Mouse (Mus musculus): ENCODE measurements around the gene Dgkb. TPM values are rescaled to one million over a fixed set of nuclear protein-coding genes. Genes with fewer than 3 reads are reported as not detected.

The Dgkb gene
- total RNA-seq, 1 experiment from 2014 or later: not detected

DNA sequence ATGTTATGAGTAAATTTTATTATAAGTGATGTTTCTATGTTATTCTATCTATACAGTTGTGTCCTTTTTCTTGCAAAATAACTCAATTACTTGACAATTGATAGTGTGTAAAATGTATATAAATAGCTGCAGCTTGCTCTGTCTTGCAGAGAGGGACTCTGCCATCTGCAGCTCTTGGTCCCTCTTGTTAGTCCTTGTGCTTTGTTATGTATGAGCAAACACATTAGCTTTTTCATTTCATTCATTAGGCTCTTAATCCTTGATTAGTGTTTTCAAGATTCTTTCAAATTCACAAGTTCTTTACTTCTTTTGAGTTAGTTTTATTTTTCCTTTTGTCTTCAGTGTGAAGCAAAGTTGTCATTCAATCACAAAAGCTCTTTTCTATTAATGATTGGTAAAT lies 511.3 kb downstream of the Dgkb start:
- no peak for ATAC-seq (ENCODE audit: extremely low read depth, insufficient number of reproducible peaks, low FRiP score, poor library complexity, severe bottlenecking)

DNA sequence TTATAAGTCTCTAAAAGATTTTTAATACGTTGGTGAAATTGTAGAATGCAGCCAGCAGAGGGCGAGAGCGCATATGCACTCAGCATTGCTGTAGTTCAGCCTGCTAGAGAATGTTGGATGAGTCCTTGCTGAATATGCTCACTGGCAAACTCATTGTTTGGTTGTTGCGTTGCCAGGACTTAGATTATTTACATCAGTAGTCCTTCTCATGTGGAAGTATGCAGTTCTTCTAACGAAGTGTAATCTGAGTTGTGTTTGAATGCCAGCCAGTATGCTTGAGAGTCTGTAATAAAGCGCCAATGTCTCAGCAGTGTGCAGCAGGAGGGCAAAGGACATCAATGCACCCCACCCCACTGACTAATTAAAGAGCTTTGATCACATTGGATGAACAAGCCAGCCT lies 525.1 kb downstream of the Dgkb start:
- no peak for ATAC-seq (ENCODE audit: extremely low read depth, insufficient number of reproducible peaks, low FRiP score, poor library complexity, severe bottlenecking)

DNA sequence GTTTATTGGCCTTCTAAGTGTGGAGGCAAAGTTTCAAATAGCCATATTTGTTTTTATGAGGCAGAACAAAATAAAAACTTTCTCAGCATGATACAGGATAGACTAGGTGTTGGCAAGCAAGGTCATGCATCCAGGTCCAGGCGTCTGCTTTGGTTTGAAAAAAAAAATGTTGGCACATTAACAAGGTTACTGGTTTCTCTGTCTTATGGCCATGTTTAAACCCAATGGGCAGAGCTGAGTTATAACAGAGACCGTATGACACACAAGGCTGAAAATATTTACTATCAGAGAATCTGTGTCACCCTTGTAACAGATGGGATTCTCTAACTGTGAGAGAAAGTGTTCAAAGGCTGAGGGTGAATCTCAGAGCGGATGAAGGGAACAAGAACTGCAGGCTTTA lies 535.0 kb downstream of the Dgkb start:
- no peak for ATAC-seq (ENCODE audit: extremely low read depth, insufficient number of reproducible peaks, low FRiP score, poor library complexity, severe bottlenecking)

DNA sequence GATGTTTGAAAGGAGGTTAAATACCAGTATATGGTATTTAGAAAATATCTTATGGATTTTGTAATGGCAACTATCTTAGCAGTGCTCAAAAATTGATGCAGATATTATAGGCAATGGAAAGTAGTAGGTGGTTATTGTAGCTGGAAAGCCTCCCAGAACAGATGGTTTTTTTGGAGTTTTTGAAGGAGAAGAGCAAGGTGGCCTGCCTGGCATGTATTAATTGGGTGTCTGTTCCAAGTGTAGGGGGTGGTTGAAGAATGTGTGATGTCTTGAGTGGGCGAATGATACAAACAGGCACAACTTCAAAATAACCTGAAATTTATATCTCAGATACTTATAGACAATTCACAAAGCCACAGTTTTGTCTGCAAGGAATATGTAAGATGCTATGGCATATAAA lies 538.9 kb downstream of the Dgkb start:
- no peak for ATAC-seq (ENCODE audit: extremely low read depth, insufficient number of reproducible peaks, low FRiP score, poor library complexity, severe bottlenecking)

DNA sequence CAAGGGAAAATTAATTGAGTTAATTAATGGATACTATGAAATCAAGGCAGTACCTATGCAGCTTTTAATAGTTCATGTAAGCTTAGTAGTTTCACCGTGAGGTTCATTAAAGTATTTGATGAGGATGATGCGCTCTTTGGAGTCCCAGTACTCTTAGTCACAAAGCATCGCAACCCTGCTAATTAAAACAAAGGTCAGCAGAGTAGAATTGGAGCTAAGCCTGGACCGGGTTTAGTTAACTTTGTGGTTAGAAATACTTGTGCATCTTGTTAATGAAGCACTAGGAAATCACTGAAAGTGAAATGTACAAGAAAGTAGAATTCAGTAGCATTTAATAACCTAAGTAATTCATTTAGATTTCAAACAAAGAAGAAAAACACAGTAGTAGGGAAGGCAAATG lies 544.0 kb downstream of the Dgkb start:
- ATAC-seq (ENCODE audit: extremely low read depth, insufficient number of reproducible peaks, low FRiP score, poor library complexity, severe bottlenecking): no peak

DNA sequence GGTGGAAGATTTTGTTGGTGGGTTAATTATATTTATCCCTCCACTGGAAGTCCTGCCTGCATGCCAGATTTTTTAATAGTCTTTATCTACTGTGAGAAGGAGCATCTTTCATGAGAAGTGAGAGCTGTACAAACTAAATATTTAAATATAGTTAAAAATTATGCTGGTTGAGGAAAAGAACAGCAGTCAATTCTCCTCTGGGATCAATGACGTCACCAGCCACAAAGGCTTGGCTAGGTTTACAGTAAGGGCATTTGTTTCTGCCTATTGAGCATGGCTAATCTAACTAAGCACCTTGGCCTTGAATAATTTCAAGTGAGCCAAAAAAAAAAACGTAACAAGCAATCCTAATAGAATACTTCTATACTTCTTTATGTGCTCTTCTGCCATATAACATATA lies 554.1 kb downstream of the Dgkb start:
- ATAC-seq (ENCODE audit: extremely low read depth, insufficient number of reproducible peaks, low FRiP score, poor library complexity, severe bottlenecking): no peak

DNA sequence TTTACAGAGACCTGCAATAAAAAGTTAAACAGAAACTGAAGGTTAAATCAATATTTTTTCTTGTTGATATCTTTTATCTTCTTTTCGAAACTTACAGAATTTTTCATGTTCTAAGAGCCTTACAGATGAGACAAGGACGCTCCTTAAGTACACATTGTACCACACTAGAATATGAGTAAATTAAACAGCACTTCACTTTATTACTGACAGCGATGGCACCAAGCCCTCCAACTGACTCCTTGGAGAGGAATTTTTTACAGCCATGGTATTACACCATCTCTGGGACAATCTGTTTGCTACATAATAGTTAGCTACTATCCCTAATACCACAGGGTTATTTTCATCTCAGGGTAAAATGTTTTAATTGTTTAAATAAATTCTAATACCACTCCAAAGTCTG lies 556.6 kb downstream of the Dgkb start:
- ATAC-seq (ENCODE audit: extremely low read depth, insufficient number of reproducible peaks, low FRiP score, poor library complexity, severe bottlenecking): no peak

DNA sequence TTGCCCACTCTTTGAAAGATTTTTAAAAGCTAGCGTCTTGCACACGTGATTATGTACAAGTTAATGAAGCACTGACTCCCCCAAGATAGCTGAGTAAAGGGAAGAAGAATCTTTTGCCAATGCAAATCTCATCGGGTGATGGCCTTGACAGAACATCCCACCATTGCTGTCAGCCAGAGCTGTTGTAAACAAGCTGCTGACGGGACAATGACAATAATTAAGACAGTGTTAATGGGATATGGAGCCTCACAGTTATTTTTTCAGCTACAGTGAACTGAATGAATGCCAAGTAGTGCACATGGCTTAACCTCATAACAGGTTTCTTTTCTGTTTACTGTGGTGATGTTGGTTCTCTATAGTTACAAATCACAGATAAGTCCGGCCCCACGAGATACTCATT lies 568.4 kb downstream of the Dgkb start:
- no peak for ATAC-seq (ENCODE audit: extremely low read depth, insufficient number of reproducible peaks, low FRiP score, poor library complexity, severe bottlenecking)

DNA sequence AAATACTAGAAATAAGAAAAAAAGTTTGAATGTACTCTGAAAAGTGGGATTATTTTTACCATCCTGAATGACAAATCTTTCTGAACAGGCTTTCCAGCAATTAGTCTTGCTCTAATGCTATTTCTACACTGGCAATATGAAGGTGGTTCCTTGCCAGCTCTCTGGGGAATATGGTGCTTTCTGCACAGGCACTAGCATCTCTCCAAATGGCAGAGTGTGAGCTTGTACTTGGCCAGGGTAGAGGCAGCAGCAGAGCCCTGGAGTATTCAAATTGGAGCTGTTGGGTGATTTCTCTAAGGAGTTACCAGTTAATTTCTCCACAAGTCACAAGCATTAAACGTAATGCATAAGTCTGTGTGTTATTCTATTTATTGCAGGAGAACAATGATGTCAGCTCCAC lies 569.5 kb downstream of the Dgkb start:
- no peak for ATAC-seq (ENCODE audit: extremely low read depth, insufficient number of reproducible peaks, low FRiP score, poor library complexity, severe bottlenecking)

DNA sequence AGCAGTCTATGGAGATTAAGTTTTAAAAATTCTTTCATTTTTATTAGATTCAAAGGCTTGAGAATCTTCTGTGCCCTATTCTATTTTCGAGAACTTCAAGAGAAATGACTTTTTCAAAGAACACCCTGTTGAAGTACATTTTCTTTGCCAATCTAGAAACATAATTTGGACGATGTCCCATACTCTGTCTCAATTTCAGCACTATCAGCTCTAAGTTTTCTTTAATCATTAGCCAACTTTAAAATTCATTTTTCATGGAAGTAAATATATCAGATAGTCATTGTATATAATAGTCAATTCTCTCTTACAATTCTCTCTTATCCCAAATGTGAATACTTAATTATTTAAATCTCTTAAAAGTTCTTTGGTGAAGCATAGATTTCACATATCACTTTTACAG lies 570.1 kb downstream of the Dgkb start:
- no peak for ATAC-seq (ENCODE audit: extremely low read depth, insufficient number of reproducible peaks, low FRiP score, poor library complexity, severe bottlenecking)

DNA sequence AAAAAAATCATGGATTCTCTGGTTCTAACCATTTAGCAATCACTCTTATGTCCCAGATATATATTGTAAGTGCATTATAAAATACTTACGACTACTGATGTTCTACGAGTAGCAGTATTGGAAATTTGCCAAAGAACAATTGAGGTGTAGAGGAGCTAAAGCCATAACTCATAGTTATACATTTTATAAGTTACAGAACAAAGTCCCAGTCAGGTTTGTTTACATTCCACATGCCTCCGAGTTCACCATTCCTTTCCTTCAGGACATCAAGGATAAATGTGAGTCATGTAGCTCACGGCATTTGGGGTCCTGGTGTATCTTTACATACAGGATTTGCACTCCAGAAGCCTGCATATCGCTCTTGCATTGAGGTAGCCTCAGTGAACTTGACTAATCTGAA lies 570.7 kb downstream of the Dgkb start:
- ATAC-seq (ENCODE audit: extremely low read depth, insufficient number of reproducible peaks, low FRiP score, poor library complexity, severe bottlenecking): no peak

DNA sequence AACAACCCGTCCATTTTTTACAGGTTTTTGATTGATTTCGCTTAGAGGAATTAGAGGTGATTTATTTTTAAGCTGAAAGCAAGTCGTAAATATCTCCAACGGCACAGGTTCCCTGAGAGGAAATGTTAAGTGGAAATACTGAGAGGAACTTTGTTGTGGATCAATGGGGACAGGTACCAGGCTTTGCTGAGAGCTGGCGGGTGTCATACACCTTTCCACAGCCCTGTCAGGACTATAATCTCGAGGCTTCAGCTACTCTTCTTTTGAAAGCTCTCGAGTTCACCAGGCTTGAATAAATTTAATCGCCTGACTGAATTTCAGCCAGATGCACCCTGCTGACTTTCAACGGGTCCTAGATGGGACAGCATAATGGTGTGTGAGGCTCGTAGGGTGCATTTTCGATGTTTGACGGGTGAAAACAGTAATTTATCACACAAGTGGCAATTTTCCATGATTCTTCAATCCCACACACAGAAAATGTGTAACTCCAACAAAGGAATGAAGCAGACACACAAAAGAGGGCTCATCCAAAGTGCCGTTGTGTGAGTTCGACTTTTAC lies 580.3 kb downstream of the Dgkb start:
- ATAC-seq (ENCODE audit: extremely low read depth, insufficient number of reproducible peaks, low FRiP score, poor library complexity, severe bottlenecking): no peak

DNA sequence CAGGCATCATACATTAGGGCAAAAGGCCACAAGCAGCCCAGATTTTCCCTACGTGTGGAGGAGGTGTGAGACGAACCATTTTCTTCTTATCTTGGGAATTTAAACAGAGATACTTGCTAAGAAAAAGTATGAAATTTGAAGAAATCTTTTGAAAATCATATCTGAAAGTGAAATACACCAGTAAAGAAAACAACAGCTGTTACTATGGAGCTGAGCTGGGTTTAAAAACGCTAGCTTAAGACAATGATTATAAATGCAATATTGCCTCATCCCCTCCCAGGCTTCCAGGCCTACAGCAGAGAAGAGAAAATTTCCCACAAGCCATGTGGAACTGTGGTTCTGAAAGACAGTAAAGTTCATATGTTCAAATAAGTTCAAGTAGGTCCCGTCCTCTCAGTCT lies 582.6 kb downstream of the Dgkb start:
- no peak for ATAC-seq (ENCODE audit: extremely low read depth, insufficient number of reproducible peaks, low FRiP score, poor library complexity, severe bottlenecking)

DNA sequence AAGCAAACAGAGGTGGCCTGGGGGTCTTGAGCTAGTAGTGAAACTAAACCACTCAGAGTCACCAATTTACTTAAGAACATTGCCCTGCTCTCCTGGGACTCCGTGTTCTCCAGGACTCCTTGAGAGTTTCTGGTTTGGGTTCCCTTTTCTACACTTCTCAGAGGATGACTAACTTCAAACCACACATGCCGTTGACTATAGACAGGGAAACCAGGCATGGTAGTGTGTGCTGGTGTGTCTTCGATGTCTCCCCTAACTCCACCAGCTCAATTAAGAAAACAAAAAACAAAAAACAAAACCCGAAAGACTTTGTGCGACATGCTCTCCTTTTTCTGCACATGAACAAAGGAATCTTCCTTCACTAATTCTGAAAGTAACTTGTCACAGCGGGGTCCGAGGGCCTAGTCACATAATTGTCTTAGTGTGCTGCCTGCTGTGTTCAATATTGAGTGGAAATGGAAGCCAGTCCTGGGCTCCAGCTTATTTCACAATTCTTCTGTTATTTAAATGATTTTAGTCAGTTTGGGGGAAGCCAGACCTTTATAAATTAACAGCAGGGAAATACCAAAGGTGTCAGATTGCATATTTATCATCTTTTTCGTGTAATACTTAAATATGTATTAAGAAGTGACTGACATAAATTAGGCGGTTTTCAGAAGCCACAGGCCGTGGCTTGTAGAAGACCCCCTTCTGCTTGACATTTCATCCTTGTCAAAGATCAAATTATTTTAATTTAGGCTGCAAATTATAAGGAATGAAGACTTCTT lies 618.0 kb downstream of the Dgkb start:
- no peak for ATAC-seq (ENCODE audit: extremely low read depth, insufficient number of reproducible peaks, low FRiP score, poor library complexity, severe bottlenecking)

DNA sequence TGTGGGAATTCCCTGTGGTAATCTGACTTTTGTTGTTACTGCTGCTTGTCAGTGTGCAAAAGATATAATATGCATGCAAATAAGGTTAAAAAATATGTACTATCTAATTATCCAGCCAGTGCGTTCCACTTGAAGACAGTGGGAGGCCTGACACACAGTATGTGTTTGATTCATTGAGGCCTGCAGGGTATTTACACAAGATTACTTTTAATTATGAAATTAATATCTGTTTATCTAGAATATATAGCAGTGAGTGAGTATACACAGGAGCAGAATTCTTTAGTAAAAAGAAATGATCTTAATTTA lies 618.6 kb downstream of the Dgkb start:
- ATAC-seq (ENCODE audit: extremely low read depth, insufficient number of reproducible peaks, low FRiP score, poor library complexity, severe bottlenecking): no peak

DNA sequence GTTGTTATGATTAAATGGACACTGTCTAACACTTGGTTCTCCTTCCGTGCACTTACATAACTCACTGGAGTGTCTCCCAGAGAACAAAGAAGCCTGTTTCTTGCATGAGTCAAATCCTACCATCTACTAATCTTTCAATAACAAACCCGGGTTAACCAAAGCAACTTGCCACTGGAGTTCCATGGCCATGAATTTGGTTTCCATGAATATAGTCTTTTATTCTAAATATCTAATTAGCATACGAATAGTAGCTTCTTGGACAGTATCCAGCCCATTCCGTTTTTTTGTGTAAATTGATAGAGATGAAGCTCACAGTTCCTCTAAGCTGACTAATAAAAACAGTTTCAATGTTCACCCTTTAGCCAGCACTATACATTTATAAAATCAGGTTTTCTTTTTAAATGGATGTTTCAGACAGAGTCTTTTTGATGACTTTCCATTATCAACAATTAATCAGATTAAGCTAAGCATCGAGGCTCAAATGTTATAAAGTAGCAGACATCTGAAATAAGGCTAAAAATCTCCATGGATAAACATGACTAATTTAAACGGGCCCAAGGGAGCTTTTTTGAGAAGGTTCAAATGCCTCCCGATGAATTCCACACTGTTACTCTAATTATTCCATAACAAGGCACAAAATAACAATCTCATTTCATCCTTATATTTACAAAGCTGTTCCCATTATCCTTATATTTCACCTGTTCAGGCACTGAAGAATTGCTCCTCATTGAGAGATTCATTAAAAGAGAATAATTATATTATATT lies 633.0 kb downstream of the Dgkb start:
- ATAC-seq (ENCODE audit: extremely low read depth, insufficient number of reproducible peaks, low FRiP score, poor library complexity, severe bottlenecking): no peak

DNA sequence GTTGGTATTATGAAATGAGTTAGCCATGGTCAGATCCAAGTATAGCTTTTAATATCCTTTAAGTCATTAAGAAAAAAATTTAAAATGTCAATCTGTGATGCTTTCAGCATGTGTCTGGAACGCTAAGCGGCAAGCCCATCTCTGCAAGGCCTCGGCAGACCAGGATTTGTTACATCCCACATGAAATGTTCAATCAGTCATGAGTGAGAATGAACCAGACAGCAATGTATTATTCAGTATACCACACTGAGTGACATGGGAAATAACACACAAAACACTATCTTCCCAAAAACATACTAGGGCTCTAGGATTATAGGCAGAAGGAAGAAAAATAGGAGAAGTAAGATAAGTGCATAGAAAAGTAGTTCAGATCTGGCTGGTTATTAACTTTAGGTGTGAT lies 634.2 kb downstream of the Dgkb start:
- ATAC-seq (ENCODE audit: extremely low read depth, insufficient number of reproducible peaks, low FRiP score, poor library complexity, severe bottlenecking): no peak

DNA sequence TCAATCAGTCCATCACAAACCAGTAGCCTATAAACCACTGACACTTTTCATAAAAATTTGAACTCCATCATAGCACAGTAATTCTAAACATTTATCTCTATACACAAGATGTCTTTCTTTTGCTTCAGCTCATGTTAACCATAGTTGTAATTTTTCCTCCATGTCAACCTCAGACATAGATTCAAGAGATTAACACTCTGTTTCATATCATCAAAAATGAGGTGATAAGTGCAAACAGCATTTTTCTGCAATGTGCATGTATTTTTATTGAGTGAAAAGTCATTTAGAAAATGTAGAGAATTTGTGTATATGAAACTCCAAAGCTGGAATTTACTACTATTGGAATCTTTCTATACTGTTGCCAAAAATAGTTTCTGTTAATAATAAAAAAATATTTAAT lies 650.7 kb downstream of the Dgkb start:
- ATAC-seq (ENCODE audit: extremely low read depth, insufficient number of reproducible peaks, low FRiP score, poor library complexity, severe bottlenecking): no peak

DNA sequence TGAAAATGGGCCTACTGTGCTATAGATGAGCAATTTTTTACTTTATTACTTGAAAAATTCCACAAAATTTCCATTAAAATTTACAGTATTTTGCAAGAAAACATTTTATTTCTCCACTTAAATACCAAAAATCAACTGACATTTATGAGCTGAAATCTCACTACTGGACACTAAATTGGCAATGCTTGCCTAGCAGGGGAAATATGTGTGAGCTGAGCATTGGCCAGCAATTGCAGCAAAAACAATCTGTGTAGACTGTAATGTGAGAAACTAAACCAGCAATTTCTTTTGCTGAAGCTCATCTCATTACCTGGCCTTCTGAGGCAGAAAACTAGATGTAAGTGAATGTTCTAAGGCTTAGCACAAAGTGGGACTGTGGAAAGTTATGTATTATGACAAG lies 651.1 kb downstream of the Dgkb start:
- no peak for ATAC-seq (ENCODE audit: extremely low read depth, insufficient number of reproducible peaks, low FRiP score, poor library complexity, severe bottlenecking)

DNA sequence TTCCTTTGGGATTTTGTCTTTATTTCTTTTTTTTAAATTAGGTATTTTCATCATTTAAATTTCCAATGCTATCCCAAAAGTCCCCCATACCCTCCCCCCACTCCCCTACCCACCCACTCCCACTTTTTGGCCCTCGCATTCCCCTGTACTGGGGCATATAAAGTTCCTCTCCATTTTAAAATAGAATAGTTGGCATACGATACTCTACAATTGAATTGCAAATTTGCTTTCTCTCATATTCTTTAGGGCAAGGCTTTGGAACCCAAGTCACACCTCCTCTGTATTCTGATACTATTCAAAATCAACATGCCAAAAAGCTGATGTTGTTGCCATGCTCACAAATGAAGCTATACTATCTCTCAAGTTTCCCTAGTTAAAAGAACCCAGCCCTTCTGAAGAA lies 679.7 kb downstream of the Dgkb start:
- no peak for ATAC-seq (ENCODE audit: extremely low read depth, insufficient number of reproducible peaks, low FRiP score, poor library complexity, severe bottlenecking)

DNA sequence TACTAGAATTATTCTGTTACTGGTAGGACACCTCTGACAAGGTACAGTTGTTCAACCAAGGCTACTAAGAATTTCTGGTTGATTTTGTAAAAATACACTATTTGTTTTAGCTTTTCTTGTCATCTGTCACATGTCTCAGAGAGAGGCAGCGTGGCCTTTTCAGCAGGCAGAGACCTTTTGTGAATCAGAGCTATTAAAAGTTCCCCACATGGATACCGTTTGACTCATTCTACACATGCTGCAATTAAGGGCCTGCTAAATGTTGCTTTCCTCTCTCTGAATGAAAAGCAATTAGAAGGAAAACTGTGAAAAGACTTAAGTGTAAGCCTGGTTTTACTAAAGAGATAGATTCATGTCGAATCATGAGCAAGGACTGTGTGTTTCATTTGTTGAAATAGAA lies 683.4 kb downstream of the Dgkb start:
- ATAC-seq (ENCODE audit: extremely low read depth, insufficient number of reproducible peaks, low FRiP score, poor library complexity, severe bottlenecking): no peak

Data from neutrophil, adult 5-6 weeks (primary cell).